Mouse (Mus musculus): Measurements from ENCODE around the gene Otud7a. TPM values are rescaled to one million over a fixed set of nuclear protein-coding genes. Genes with fewer than 3 reads are reported as not detected.

Otud7a gene
- 10 to 100 TPM; 61.9 to 62.2 TPM for total RNA-seq (2021)
- long read RNA-seq, partial matches to known transcripts: 4 of 38 reads
- long read RNA-seq, other reads (novel, unspliced or antisense): 34 of 38 reads

GRCm38 (mm10) chr7:63444484-63445345 is at the start of gene Otud7a:
Gene Otud7a (plus strand): TSS chr7:63444751.
- peak; percentile 92 to 96 for DNase-seq (ENCODE audit: low spot score in 2 of 2)

- DNase-seq (ENCODE audit: low spot score in 2 of 2): no peak
Measured at GRCm38 (mm10) chr7:63405988-63406387, 38.6 kb upstream of the Otud7a start.

GRCm38 (mm10) chr7:63445346-63445700 is 772 bp downstream of the Otud7a start:
- no peak for DNase-seq (ENCODE audit: low spot score in 2 of 2)

- DNase-seq (ENCODE audit: low spot score in 2 of 2): no peak
Measured at GRCm38 (mm10) chr7:63446951-63447350, 2.4 kb downstream of the Otud7a start.

GRCm38 (mm10) chr7:63455228-63455627 is 10.7 kb downstream of the Otud7a start:
- no peak for DNase-seq (ENCODE audit: low spot score in 2 of 2)

- no peak for DNase-seq (ENCODE audit: low spot score in 2 of 2)
Measured at GRCm38 (mm10) chr7:63462234-63462633, 17.7 kb downstream of the Otud7a start.

GRCm38 (mm10) chr7:63462684-63463083 is 18.1 kb downstream of the Otud7a start:
- DNase-seq (ENCODE audit: low spot score in 2 of 2): peak in 1 of 2 experiments; percentile 14

- DNase-seq (ENCODE audit: low spot score in 2 of 2): no peak
Measured at GRCm38 (mm10) chr7:63466729-63467128, 22.2 kb downstream of the Otud7a start.

- DNase-seq (ENCODE audit: low spot score in 2 of 2): no peak
Measured at GRCm38 (mm10) chr7:63468258-63468657, 23.7 kb downstream of the Otud7a start.

- DNase-seq (ENCODE audit: low spot score in 2 of 2): no peak
Measured at GRCm38 (mm10) chr7:63483091-63483490, 38.5 kb downstream of the Otud7a start.

GRCm38 (mm10) chr7:63497051-63497547 is 52.5 kb downstream of the Otud7a start:
- DNase-seq (ENCODE audit: low spot score in 2 of 2): no peak

- DNase-seq (ENCODE audit: low spot score in 2 of 2): no peak
Measured at GRCm38 (mm10) chr7:63504202-63504601, 59.7 kb downstream of the Otud7a start.

GRCm38 (mm10) chr7:63508079-63508478 is 63.5 kb downstream of the Otud7a start:
- no peak for DNase-seq (ENCODE audit: low spot score in 2 of 2)

GRCm38 (mm10) chr7:63509825-63510224 is 65.3 kb downstream of the Otud7a start:
- peak in 1 of 2 experiments; percentile 36 for DNase-seq (ENCODE audit: low spot score in 2 of 2)

- DNase-seq (ENCODE audit: low spot score in 2 of 2): no peak
Measured at GRCm38 (mm10) chr7:63511458-63511857, 66.9 kb downstream of the Otud7a start.

GRCm38 (mm10) chr7:63512561-63512960 is 68.0 kb downstream of the Otud7a start:
- no peak for DNase-seq (ENCODE audit: low spot score in 2 of 2)

- no peak for DNase-seq (ENCODE audit: low spot score in 2 of 2)
Measured at GRCm38 (mm10) chr7:63516141-63516895, 71.8 kb downstream of the Otud7a start.

- no peak for DNase-seq (ENCODE audit: low spot score in 2 of 2)
Measured at GRCm38 (mm10) chr7:63520299-63520698, 75.7 kb downstream of the Otud7a start.

GRCm38 (mm10) chr7:63522403-63522802 is 77.9 kb downstream of the Otud7a start:
- DNase-seq (ENCODE audit: low spot score in 2 of 2): no peak

- no peak for DNase-seq (ENCODE audit: low spot score in 2 of 2)
Measured at GRCm38 (mm10) chr7:63523051-63523450, 78.5 kb downstream of the Otud7a start.

GRCm38 (mm10) chr7:63540293-63540692 is 95.7 kb downstream of the Otud7a start:
- no peak for DNase-seq (ENCODE audit: low spot score in 2 of 2)

GRCm38 (mm10) chr7:63554457-63554856 is 109.9 kb downstream of the Otud7a start:
- no peak for DNase-seq (ENCODE audit: low spot score in 2 of 2)
